Mouse (Mus musculus) lung, embryonic 16.5 days (tissue): ENCODE data around the gene Rpl3l. TPM values are rescaled to one million over a fixed set of nuclear protein-coding genes. Genes with fewer than 3 reads are reported as not detected.

Experiments
- ATAC-seq: fragments of 200-750 bp; cut with Nextera tagmentation; 2 replicates; pipeline ENCODE4 v1.8.0; 2017; ENCODE audit warnings: low read depth, mild to moderate bottlenecking, moderate library complexity
- H3K27ac ChIP-seq: fragments of 300-500 bp; sonication (generic); 2 replicates; pipeline ENCODE4 v1.5.1; 2014; ENCODE audit warnings: mild to moderate bottlenecking, control low read depth, low read length
- H3K27me3 ChIP-seq: fragments of 300-500 bp; sonication (generic); 2 replicates; pipeline ENCODE4 v1.6.1; 2014; ENCODE audit warnings: low read depth, low read length, mixed read lengths; ENCODE audit not compliant: control insufficient read depth, insufficient read depth
- H3K36me3 ChIP-seq: fragments of 300-500 bp; sonication (generic); 2 replicates; pipeline ENCODE4 v1.6.1; 2014; ENCODE audit warnings: low read length; ENCODE audit not compliant: control insufficient read depth, insufficient read depth
- H3K4me1 ChIP-seq: fragments of 300-500 bp; sonication (generic); replicated peaks from 2 replicates; pipeline ENCODE4 v1.6.1; 2014; ENCODE audit warnings: low read length, mixed read lengths; ENCODE audit not compliant: control insufficient read depth, insufficient read depth
- H3K4me2 ChIP-seq: fragments of 300-500 bp; sonication (generic); 2 replicates; pipeline ENCODE4 v1.6.1; 2014; ENCODE audit warnings: low read depth, low read length, control low read depth
- H3K4me3 ChIP-seq: fragments of 300-500 bp; sonication (generic); 2 replicates; pipeline ENCODE4 v1.5.1; 2014; ENCODE audit warnings: mild to moderate bottlenecking, low read length, control low read depth
- H3K9ac ChIP-seq: fragments of 300-500 bp; sonication (generic); 2 replicates; pipeline ENCODE4 v1.6.1; 2014; ENCODE audit warnings: low read length, control low read depth
- H3K9me3 ChIP-seq: fragments of 300-500 bp; sonication (generic); 2 replicates; pipeline ENCODE4 v1.6.1; 2016; ENCODE audit warnings: low read length; ENCODE audit not compliant: control insufficient read depth
- WGBS: fragments of 180-500 bp; shearing (Covaris S2); extraction: QIAGEN DNeasy Blood & Tissue Kit; methylation state at CpG from one replicate; pipeline ENCODE4 v1.1.7; 2014; 5-methylcytosine and 5-hydroxymethylcytosine counted together
- polyA plus RNA-seq: library from polyadenylated mRNA; unstranded; fragments of >200 nt; fragmentation: Nextera tagmentation; extraction: Ambion mirVana; gene quantifications from 2 replicates; pipeline ENCODE4 v1.2.1, GENCODE M21; 2015

The Rpl3l gene
- polyA plus RNA-seq, 1 experiment from 2014 or later: not detected

- no peak overlapping the region for H3K9ac ChIP-seq
- H3K27ac ChIP-seq: no peak overlapping the region; the same call in 1 of the 2 replicates
- ATAC-seq: no peak
- no peak overlapping the region for H3K4me2 ChIP-seq
- no peak overlapping the region for H3K4me3 ChIP-seq
- H3K36me3 ChIP-seq: peaks cover 4% of the 10 kb centered on the region
- peaks cover 11% of the 10 kb centered on the region for H3K4me1 ChIP-seq
- H3K9me3 ChIP-seq: no peaks in the 10 kb centered on the region
- H3K27me3 ChIP-seq: no peaks in the 10 kb centered on the region
- 81% methylated on average over 7 of the region's 7 CpGs for WGBS
These were observed 7.8 kb downstream of the Rpl3l start for GRCm38 (mm10) chr17:24735446-24735845.

GRCm38 (mm10) chr17:24736330-24737051 is 8.9 kb downstream of the Rpl3l start, which contains the start of gene Msrb1:
Gene Msrb1, plus strand, starts transcription at chr17:24736642.
- H3K9me3 ChIP-seq: no peaks in the 10 kb centered on the region
- H3K4me3 ChIP-seq: peak within 1 kb of the TSS; percentile 67
- H3K27ac ChIP-seq: peak within 1 kb of the TSS; percentile 62; the same call in 1 of the 2 replicates
- peaks cover 4% of the 10 kb centered on the region for H3K36me3 ChIP-seq
- H3K9ac ChIP-seq: peak within 1 kb of the TSS; percentile 74
- H3K4me2 ChIP-seq: peak within 1 kb of the TSS; percentile 76
- 1% methylated on average over 29 of the region's 29 CpGs for WGBS
- no peaks in the 10 kb centered on the region for H3K27me3 ChIP-seq
- peaks cover 11% of the 10 kb centered on the region for H3K4me1 ChIP-seq
- peak; percentile 99 for ATAC-seq

- Histone ChIP-seq H3K4me3 (peak overlapping the region; percentile 67), H3K9ac (peak overlapping the region; percentile 74), H3K27me3 (no peaks in the 10 kb centered on the region), H3K4me2 (peak overlapping the region; percentile 76), H3K4me1 (peaks cover 11% of the 10 kb centered on the region), H3K36me3 (peaks cover 7% of the 10 kb centered on the region), H3K9me3 (no peaks in the 10 kb centered on the region), H3K27ac (no peak overlapping the region)
- WGBS: 18% methylated on average over 8 of the region's 8 CpGs
- no peak for ATAC-seq
These were observed 9.7 kb downstream of the Rpl3l start for GRCm38 (mm10) chr17:24737135-24737810.

- Histone ChIP-seq H3K27ac (no peak overlapping the region), H3K4me2 (no peak overlapping the region), H3K4me3 (no peak overlapping the region), H3K4me1 (peaks cover 11% of the 10 kb centered on the region), H3K9me3 (no peaks in the 10 kb centered on the region), H3K9ac (no peak overlapping the region), H3K36me3 (peaks cover 7% of the 10 kb centered on the region), H3K27me3 (no peaks in the 10 kb centered on the region)
- no peak for ATAC-seq
- WGBS: 72% methylated on average over 4 of the region's 4 CpGs
These were observed 10.6 kb downstream of the Rpl3l start for GRCm38 (mm10) chr17:24738238-24738637.

GRCm38 (mm10) chr17:24739926-24740325 is 12.3 kb downstream of the Rpl3l start:
- no peaks in the 10 kb centered on the region for H3K9me3 ChIP-seq

GRCm38 (mm10) chr17:24742307-24742706 is 14.7 kb downstream of the Rpl3l start:
- ATAC-seq: no peak
- H3K27me3 ChIP-seq: no peaks in the 10 kb centered on the region
- WGBS: 70% methylated on average over 8 of the region's 8 CpGs
- H3K27ac ChIP-seq: no peak overlapping the region
- peaks cover 4% of the 10 kb centered on the region for H3K4me1 ChIP-seq
- no peak overlapping the region for H3K9ac ChIP-seq
- no peak overlapping the region for H3K4me2 ChIP-seq
- no peaks in the 10 kb centered on the region for H3K9me3 ChIP-seq
- no peak overlapping the region for H3K4me3 ChIP-seq
- H3K36me3 ChIP-seq: peaks cover 7% of the 10 kb centered on the region

More at GRCm38 (mm10) chr17:24739926-24740325, 12.3 kb downstream of the Rpl3l start:
- no peak for ATAC-seq
- H3K27me3 ChIP-seq: no peaks in the 10 kb centered on the region
- 71% methylated on average over 8 of the region's 8 CpGs for WGBS
- no peak overlapping the region for H3K27ac ChIP-seq
- H3K9ac ChIP-seq: no peak overlapping the region
- peaks cover 11% of the 10 kb centered on the region for H3K4me1 ChIP-seq
- no peak overlapping the region for H3K4me2 ChIP-seq
- H3K4me3 ChIP-seq: no peak overlapping the region
- peaks cover 7% of the 10 kb centered on the region for H3K36me3 ChIP-seq

- no peak overlapping the region for H3K4me3 ChIP-seq
- WGBS: 64% methylated on average over 5 of the region's 5 CpGs
- H3K9me3 ChIP-seq: no peaks in the 10 kb centered on the region
- H3K4me1 ChIP-seq: no peaks in the 10 kb centered on the region
- H3K27me3 ChIP-seq: no peaks in the 10 kb centered on the region
- no peak overlapping the region for H3K4me2 ChIP-seq
- peaks cover 7% of the 10 kb centered on the region for H3K36me3 ChIP-seq
- H3K9ac ChIP-seq: no peak overlapping the region
- no peak overlapping the region for H3K27ac ChIP-seq
- no peak for ATAC-seq
These were observed 16.3 kb downstream of the Rpl3l start for GRCm38 (mm10) chr17:24743896-24744295.

GRCm38 (mm10) chr17:24744381-24744780 is 16.8 kb downstream of the Rpl3l start:
- H3K4me1 ChIP-seq: no peaks in the 10 kb centered on the region
- no peak for ATAC-seq
- H3K4me3 ChIP-seq: no peak overlapping the region
- H3K9me3 ChIP-seq: no peaks in the 10 kb centered on the region
- H3K9ac ChIP-seq: no peak overlapping the region
- no peaks in the 10 kb centered on the region for H3K27me3 ChIP-seq
- peaks cover 7% of the 10 kb centered on the region for H3K36me3 ChIP-seq
- WGBS: 62% methylated on average over 3 of the region's 3 CpGs
- H3K27ac ChIP-seq: no peak overlapping the region
- H3K4me2 ChIP-seq: no peak overlapping the region
